Mouse (Mus musculus) left cerebral cortex, adult 11 months (tissue): ENCODE measurements at regions not wholly inside any gene's neighbourhood (a gene's known extent, or its start where the extent isn't known, plus 50 kb on each side); places are given as distances from the start of the nearest gene placed in this dataset.

Experiments
- DNase-seq: peaks from one replicate; pipeline ENCODE4 v3.0.0; 2022; ENCODE audit warnings: low spot score

DNA sequence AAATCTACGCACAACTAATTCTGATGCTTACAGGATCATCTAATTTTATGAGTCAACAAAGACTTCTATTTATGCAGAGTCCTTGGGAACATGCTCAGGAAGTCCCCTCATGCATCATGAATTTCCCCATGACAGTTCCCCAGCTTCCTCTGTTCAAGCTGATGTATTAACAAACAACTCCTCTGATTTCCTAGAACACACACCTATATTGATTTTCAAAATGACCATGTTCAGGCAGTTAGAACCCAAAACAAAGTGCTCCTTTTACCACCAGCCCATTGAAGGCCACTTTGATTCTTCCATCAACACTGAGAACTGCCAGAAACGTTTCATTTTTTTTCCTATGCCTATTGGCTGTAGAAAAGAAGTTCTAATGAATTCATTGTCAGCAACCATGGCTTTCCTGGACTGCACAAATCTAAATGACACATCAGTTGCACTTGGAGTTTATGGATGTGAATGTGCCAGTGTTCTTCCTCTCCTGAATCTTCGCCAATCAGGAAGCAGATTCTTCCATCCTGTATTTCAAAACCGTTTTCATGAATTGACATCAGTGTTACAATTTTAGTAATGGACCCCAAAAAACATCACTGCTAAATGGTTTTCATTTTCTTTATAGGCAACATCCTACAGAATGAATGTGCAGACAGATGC, 1435.3 kb upstream of the Gm12353 start:
- DNase-seq = no peak

DNA sequence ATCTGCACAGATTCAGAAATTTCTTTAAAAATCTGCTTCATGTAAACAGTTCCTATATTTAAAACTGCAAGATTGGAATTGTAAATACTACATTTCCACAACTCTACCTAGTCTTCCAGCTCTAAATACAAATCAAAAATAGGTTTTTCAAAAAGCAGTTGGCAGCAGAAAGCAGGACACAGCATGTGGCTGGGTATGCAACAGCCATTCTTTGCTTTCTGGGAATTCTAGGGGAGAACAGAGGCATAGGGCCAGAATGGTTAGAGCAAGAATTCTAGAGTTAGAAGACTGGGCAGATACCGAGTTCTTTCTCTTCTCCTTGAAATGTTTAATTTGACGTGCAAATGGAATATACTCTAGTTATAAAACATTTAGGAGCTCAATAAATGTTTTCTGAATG, 1434.4 kb upstream of the Gm12353 start:
- DNase-seq = peak; percentile 7

DNA sequence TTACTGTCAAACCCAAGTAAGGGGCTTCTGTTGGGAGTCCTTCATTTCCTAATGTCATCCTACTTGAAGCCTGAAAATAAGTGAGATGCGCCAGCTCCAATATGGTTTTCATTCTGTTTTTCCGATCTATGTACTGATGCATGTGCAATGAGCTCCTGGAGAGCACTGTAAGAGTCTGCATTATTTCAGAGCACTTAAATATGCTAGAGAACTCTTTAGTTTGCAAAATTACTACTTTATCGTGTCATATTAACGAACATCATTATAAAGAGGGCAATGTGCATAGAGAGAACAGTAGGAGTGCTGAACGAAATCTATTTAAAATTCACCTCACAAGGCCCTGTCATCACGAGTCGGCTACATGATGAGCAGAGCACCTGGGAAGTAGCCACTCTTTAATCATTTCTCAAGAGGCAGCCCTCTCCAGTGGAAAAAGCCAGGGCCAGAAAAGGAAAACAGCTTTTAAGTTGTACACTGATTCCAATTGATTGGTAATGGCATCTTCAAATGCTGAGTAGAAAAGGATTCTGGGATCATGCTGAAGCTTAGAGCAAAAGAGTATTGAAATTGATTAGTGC, 1424.3 kb upstream of the Gm12353 start:
- no peak for DNase-seq
